Comparison of ENCODE assay signal across 7 mouse cellular contexts in the genomic region with DNA sequence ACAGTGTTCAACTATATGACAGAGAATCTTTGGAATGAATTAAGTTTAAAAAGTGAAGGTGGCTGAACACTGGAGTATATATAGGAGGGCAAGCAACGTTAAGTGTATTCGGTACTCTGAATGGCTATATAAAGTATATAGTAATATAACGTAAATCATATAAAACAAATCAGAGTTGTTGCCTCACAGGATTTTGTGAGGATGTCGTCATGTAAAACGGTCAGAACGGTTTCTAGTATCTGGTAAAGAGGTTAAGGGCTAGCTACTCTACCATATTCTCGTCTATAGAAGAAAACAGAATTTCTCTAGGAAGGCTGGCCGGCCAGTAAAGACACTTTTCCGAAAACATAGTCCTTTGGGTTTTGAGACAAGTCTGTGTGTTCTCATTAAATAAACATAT. TPM values are rescaled to one million over a fixed set of nuclear protein-coding genes. Genes with fewer than 3 reads are reported as not detected.
DNase-seq lines count a peak whose midpoint lies in the region; ATAC-seq lines count a peak whose summit lies in the region.

No protein-coding gene starts in this region.

- peak overlapping the region; percentile 86 for H3K4me3 ChIP-seq in lung, embryonic 16.5 days (ENCODE audit: low read length)
- peak overlapping the region; percentile 87 for H3K4me3 ChIP-seq in embryonic facial prominence, embryonic 15.5 days (replicated peaks)
- peak overlapping the region; percentile 89 for H3K4me3 ChIP-seq in limb, embryonic 12.5 days (replicated peaks)

- no peak for ATAC-seq in lung, embryonic 16.5 days (ENCODE audit: low read depth)
- ATAC-seq in embryonic facial prominence, embryonic 15.5 days (ENCODE audit: insufficient number of reproducible peaks, low FRiP score, low TSS enrichment, low read depth) = no peak
- no peak for ATAC-seq in limb, embryonic 12.5 days (ENCODE audit: insufficient number of reproducible peaks, insufficient read depth, low FRiP score, low TSS enrichment, low read depth)
- no peak for ATAC-seq in erythroid progenitor cell, adult 5-6 weeks (replicated peaks; ENCODE audit: low FRiP score, poor library complexity, severe bottlenecking)

- H3K27me3 ChIP-seq in lung, embryonic 16.5 days (ENCODE audit: control insufficient read depth, insufficient read depth, low read depth, low read length) = no peaks in the 10 kb centered on the region
- no peaks in the 10 kb centered on the region for H3K27me3 ChIP-seq in embryonic facial prominence, embryonic 15.5 days
- H3K27me3 ChIP-seq in limb, embryonic 12.5 days = 0 out of 2 replicates have a peak, but pooled peaks cover 3% of the 10 kb centered on the region
- H3K27me3 ChIP-seq in splenic B cell, adult 2 months (ENCODE audit: control insufficient read depth, insufficient read depth, low read length, poor library complexity, severe bottlenecking) = no peaks in the 10 kb centered on the region

- peaks cover 6% of the 10 kb centered on the region; the same call in 1 of the 2 replicates for H3K36me3 ChIP-seq in lung, embryonic 16.5 days (ENCODE audit: control insufficient read depth, insufficient read depth, low read length)
- H3K36me3 ChIP-seq in embryonic facial prominence, embryonic 15.5 days = peaks cover 24% of the 10 kb centered on the region
- H3K36me3 ChIP-seq in limb, embryonic 12.5 days = peaks cover 22% of the 10 kb centered on the region
- peaks cover 1% of the 10 kb centered on the region; the same call in 1 of the 2 replicates for H3K36me3 ChIP-seq in splenic B cell, adult 2 months (ENCODE audit: control insufficient read depth, insufficient read depth, low read length, poor library complexity, severe bottlenecking)

- H3K4me2 ChIP-seq in lung, embryonic 16.5 days (ENCODE audit: low read depth, low read length) = peak overlapping the region; percentile 86
- H3K4me2 ChIP-seq in embryonic facial prominence, embryonic 15.5 days (replicated peaks) = peak overlapping the region; percentile 77
- peak overlapping the region; percentile 91 for H3K4me2 ChIP-seq in limb, embryonic 12.5 days

- H3K9me3 ChIP-seq in lung, embryonic 16.5 days (ENCODE audit: control insufficient read depth, low read length) = no peaks in the 10 kb centered on the region
- H3K9me3 ChIP-seq in embryonic facial prominence, embryonic 15.5 days (replicated peaks) = no peaks in the 10 kb centered on the region
- H3K9me3 ChIP-seq in limb, embryonic 12.5 days = no peaks in the 10 kb centered on the region

- H3K27ac ChIP-seq in lung, embryonic 16.5 days (ENCODE audit: low read length) = peak overlapping the region; percentile 97
- peak overlapping the region; percentile 99 for H3K27ac ChIP-seq in embryonic facial prominence, embryonic 15.5 days (replicated peaks)
- H3K27ac ChIP-seq in limb, embryonic 12.5 days = peak overlapping the region; percentile 91

- WGBS in lung, embryonic 16.5 days = 4% methylated on average over 9 of the region's 9 CpGs
- WGBS in embryonic facial prominence, embryonic 15.5 days = 5% methylated on average over 9 of the region's 9 CpGs
- WGBS in limb, embryonic 12.5 days = 8% methylated on average over 9 of the region's 9 CpGs

- H3K9ac ChIP-seq in lung, embryonic 16.5 days (ENCODE audit: low read length) = peak overlapping the region; percentile 95
- H3K9ac ChIP-seq in embryonic facial prominence, embryonic 15.5 days = peak overlapping the region; percentile 58
- H3K9ac ChIP-seq in limb, embryonic 12.5 days (replicated peaks) = peak overlapping the region; percentile 85

- no peak for DNase-seq in lung, postnatal 4 days
- DNase-seq in splenic B cell, adult 2 months (ENCODE audit: low read depth, low spot score) = peak; percentile 33
- DNase-seq in thymus, postnatal 25 days = no peak

- H3K4me1 ChIP-seq in lung, embryonic 16.5 days (replicated peaks; ENCODE audit: control insufficient read depth, insufficient read depth, low read length) = peaks cover 20% of the 10 kb centered on the region
- peaks cover 23% of the 10 kb centered on the region for H3K4me1 ChIP-seq in embryonic facial prominence, embryonic 15.5 days
- peaks cover 18% of the 10 kb centered on the region for H3K4me1 ChIP-seq in limb, embryonic 12.5 days (replicated peaks)

RNA-seq across cellular contexts. Expression of a gene that starts 0.6 kb away (rescaled TPM):
- polyA plus RNA-seq in lung, embryonic 16.5 days (2015; fragmentation: Nextera tagmentation; extraction: Ambion mirVana) = 6.4 and 6.6 TPM in 2 replicates
- polyA plus RNA-seq in embryonic facial prominence, embryonic 15.5 days (2015; fragmentation: Nextera tagmentation; extraction: Ambion mirVana) = 7.5 and 8.1 TPM in 2 replicates
- 6.0 and 7.3 TPM in 2 replicates for polyA plus RNA-seq in limb, embryonic 12.5 days (2016; fragmentation: Nextera tagmentation; extraction: Ambion mirVana)
- 8.8 and 10.1 TPM in 2 replicates for total RNA-seq in erythroid progenitor cell, adult 5-6 weeks (2015; ENCODE audit: low replicate concordance)
- total RNA-seq in erythroid progenitor cell, adult 5-6 weeks (2017; ENCODE audit: low replicate concordance) = 17.5 and 41.5 TPM in 2 replicates

RNA-seq across cellular contexts. Expression of a gene that starts 8.1 kb away (rescaled TPM):
- 0.51 and 1.2 TPM in 2 replicates for polyA plus RNA-seq in lung, embryonic 16.5 days (2015; fragmentation: Nextera tagmentation; extraction: Ambion mirVana)
- polyA plus RNA-seq in embryonic facial prominence, embryonic 15.5 days (2015; fragmentation: Nextera tagmentation; extraction: Ambion mirVana) = 5.4 and 5.8 TPM in 2 replicates
- polyA plus RNA-seq in limb, embryonic 12.5 days (2016; fragmentation: Nextera tagmentation; extraction: Ambion mirVana) = 0.34 and 1.3 TPM in 2 replicates
- 0.42 TPM in 1 of 2 replicates, not detected in the other for total RNA-seq in erythroid progenitor cell, adult 5-6 weeks (2015; ENCODE audit: low replicate concordance)
- 1.0 TPM in 1 of 2 replicates, not detected in the other for total RNA-seq in erythroid progenitor cell, adult 5-6 weeks (2017; ENCODE audit: low replicate concordance)

RNA-seq across cellular contexts. Expression of a gene that starts 8.7 kb away (rescaled TPM):
- 1.7 and 2.6 TPM in 2 replicates for polyA plus RNA-seq in lung, embryonic 16.5 days (2015; fragmentation: Nextera tagmentation; extraction: Ambion mirVana)
- 2.3 and 4.9 TPM in 2 replicates for polyA plus RNA-seq in embryonic facial prominence, embryonic 15.5 days (2015; fragmentation: Nextera tagmentation; extraction: Ambion mirVana)
- 4.2 and 13.6 TPM in 2 replicates for polyA plus RNA-seq in limb, embryonic 12.5 days (2016; fragmentation: Nextera tagmentation; extraction: Ambion mirVana)
- 2.9 TPM in 1 of 2 replicates, not detected in the other for total RNA-seq in erythroid progenitor cell, adult 5-6 weeks (2015; ENCODE audit: low replicate concordance)
- total RNA-seq in erythroid progenitor cell, adult 5-6 weeks (2017; ENCODE audit: low replicate concordance) = 9.6 TPM in 1 of 2 replicates, not detected in the other

RNA-seq across cellular contexts. Expression of a gene that starts 17.7 kb away (rescaled TPM):
- polyA plus RNA-seq in lung, embryonic 16.5 days (2015; fragmentation: Nextera tagmentation; extraction: Ambion mirVana) = 657 and 669 TPM in 2 replicates
- polyA plus RNA-seq in embryonic facial prominence, embryonic 15.5 days (2015; fragmentation: Nextera tagmentation; extraction: Ambion mirVana) = 718 and 762 TPM in 2 replicates
- polyA plus RNA-seq in limb, embryonic 12.5 days (2016; fragmentation: Nextera tagmentation; extraction: Ambion mirVana) = 646 and 685 TPM in 2 replicates
- 648 and 827 TPM in 2 replicates for total RNA-seq in erythroid progenitor cell, adult 5-6 weeks (2015; ENCODE audit: low replicate concordance)
- 220 and 369 TPM in 2 replicates for total RNA-seq in erythroid progenitor cell, adult 5-6 weeks (2017; ENCODE audit: low replicate concordance)

RNA-seq across cellular contexts. Expression of a gene that starts 53.7 kb away (rescaled TPM):
- 10.6 and 14.9 TPM in 2 replicates for polyA plus RNA-seq in lung, embryonic 16.5 days (2015; fragmentation: Nextera tagmentation; extraction: Ambion mirVana)
- polyA plus RNA-seq in embryonic facial prominence, embryonic 15.5 days (2015; fragmentation: Nextera tagmentation; extraction: Ambion mirVana) = 8.3 and 8.8 TPM in 2 replicates
- 2.2 and 2.9 TPM in 2 replicates for polyA plus RNA-seq in limb, embryonic 12.5 days (2016; fragmentation: Nextera tagmentation; extraction: Ambion mirVana)
- 50.3 and 55.5 TPM in 2 replicates for total RNA-seq in erythroid progenitor cell, adult 5-6 weeks (2015; ENCODE audit: low replicate concordance)
- total RNA-seq in erythroid progenitor cell, adult 5-6 weeks (2017; ENCODE audit: low replicate concordance) = 51.0 and 53.7 TPM in 2 replicates
